Mouse (Mus musculus) monocyte, adult 2 months (primary cell): Measurements from ENCODE around the gene Trpc4ap.
A peak's percentile ranks its signal among the peaks of the same experiment; 100 is the strongest.
"Not testable (repeated sequence)": the region's sequence is repeated elsewhere in the genome, so short reads cannot be mapped to it uniquely, and the experiment has no call there.

ENCODE experiments used
- DNase-seq, 2 experiments: peaks; one replicate each; pipeline ENCODE4 v3.0.0; 2022; ENCODE audit warnings: low spot score in 2 of 2, low read depth in 1 of 2

The Trpc4ap gene

DNA sequence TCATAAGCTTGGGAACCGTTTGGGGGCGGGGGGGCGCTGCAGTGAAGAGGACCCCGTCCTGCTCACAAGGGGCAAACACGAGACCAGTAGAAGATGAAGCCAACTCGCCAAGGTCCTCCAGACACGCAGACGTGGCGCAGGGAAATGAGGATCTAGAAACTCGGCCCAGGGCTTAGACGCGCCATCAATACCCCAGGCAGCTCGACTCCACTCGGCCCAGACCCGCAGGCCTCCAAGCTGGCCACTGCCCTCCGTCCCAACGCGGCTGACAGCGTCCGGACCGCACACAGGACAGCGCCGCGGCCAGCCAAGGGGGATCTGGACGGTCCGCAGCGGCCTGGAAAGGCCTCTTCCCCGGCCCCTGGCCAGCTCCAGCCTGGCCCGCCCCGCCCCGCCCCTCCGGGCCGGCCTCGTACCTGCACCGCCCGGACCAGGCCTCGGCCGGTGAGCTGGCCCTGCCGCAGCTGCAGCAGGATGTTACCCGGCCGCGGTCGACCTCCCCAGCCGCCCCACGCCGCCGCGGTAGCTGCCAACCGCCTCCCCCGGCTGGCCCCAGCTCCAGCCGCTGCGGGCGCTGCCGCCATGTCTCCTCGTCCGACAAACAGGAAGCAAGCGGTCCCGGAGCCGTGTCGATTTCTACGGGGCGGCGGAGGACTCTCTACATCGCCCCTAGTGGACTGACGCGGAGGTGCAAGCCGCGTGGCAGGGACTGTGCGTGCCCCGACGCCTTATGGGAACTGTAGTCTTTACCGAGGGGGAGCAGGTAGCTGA is at the start of gene Trpc4ap:
Trpc4ap (minus strand) TSS at position 662 of the 771 bp plus-strand sequence.
- peak; percentile 89 to 95 for DNase-seq

DNA sequence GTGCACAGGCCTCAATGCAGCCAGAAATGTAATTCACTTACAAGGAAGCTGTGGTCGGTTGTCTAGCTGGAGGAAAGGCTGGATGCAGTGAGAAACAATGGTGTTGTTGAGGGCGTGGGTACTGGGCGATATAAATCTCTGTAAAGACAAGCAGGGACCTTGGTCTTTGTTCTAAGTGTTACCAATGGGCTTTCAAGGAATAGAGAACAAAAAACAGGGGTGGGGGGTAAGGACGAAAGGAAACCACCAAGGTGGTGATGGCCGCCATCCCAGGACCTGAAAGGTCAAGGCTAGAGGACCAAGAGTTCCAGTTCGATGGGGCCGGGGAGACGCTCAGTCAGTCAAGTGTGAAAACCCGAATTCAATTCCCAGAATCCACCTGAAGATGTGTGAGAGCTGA is 45.6 kb upstream of the Trpc4ap start:
- DNase-seq = no peak

DNA sequence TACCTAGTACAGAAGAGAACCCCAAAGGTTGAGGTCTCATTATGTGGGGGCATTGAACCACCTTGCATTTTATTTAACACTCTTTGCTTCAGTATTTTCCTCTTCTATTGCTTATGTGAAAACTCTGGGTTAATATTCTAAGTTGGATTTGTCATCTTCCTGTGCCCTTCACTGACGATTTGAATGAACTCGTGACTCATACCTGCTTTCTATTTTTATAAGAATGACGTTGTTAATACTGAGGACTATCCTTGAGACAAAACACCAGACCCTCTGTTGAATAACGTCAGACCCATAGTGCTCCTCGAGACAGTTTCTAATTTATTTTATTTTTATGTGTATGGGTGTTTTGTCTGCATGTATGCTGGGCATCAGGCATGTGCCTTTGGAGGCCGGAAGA is 44.8 kb upstream of the Trpc4ap start:
- DNase-seq = no peak

DNA sequence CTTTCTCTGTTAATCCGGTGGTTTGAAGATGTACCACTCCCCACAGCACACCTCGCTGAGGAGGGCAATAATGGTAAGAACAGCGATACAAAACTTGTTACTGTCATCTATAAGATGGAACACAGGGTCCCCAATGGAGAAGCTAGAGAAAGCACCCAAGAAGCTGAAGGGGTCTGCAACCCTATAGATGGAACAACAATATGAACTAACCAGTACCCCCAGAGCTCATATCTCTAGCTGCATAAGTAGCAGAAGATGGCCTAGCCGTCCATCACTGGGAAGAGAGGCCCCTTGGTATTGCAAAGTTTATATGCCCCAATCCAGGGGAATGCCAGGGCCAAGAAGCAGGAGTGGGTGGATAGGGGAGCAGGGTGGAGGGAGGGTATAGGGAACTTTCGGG is 43.6 kb upstream of the Trpc4ap start, which contains the start of gene Gm17581:
Gm17581 (minus strand) TSS at position 101 of the 400 bp plus-strand sequence.
- not testable (repeated sequence) for DNase-seq

DNA sequence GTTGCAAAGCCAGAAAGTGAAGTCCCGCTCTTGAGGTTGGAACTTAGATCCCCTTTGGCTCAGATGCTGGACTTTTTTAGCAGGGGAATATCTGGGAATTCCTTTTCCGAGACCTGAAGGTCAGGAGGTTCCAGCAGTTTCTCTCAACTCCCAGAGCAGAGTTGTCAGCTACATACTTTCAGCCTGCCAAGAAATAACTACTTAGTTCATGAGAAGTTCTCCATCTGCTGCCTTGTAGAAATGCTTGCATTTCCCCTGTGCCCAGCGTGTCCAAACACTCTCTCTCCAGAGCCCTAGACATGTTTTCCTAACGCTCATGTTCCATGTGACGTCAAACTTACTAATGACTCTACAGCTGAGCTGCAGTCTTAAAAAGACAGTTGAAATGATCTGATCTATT is 42.9 kb upstream of the Trpc4ap start:
- no peak for DNase-seq

DNA sequence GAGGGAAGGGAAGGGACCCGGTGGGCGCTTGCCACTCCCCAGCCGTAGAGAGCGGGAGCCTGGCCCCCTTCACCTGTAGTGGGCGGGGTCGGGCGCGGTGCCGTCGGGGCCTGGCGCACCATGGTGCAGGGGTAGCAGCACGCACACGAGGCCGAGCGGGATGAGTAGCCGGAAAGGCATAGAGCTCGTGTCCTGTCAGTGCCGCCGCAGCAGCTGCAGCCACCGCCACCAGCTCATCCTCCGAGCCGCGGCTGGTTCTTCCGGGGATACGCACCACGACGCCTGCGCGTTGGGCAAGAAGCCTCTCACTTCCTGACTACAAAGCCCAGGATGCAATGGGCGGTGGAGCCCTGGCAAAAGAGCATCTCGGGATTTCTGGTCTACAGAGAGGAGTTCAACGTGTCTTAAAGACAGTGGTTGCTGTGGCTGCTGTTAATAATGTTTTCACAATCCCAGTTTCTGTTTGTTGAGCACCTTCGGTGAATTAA is 37.0 kb upstream of the Trpc4ap start, which contains the start of gene Edem2:
Edem2 (minus strand) TSS at position 318 of the 488 bp plus-strand sequence.
- DNase-seq = peak; percentile 83 to 87

DNA sequence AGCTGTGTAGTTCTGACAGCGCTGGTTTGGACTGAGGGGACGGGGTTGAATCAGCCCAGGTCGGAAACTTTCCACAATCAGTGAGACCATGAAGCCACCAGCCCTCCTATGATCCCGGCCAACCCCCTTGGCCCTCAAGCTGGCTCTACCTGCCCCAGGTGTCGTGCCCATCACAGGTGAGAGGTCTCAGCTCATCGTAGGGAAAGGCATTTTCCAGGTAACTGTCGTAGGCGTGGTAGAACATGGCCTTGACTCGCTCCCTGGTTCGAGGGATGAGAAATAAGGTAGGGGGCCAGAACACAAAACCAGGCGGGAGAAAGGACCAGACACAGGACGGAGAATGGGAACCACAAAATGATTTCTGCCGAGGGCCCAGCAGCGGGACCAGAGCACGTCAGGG is 36.6 kb upstream of the Trpc4ap start:
- DNase-seq = no peak

DNA sequence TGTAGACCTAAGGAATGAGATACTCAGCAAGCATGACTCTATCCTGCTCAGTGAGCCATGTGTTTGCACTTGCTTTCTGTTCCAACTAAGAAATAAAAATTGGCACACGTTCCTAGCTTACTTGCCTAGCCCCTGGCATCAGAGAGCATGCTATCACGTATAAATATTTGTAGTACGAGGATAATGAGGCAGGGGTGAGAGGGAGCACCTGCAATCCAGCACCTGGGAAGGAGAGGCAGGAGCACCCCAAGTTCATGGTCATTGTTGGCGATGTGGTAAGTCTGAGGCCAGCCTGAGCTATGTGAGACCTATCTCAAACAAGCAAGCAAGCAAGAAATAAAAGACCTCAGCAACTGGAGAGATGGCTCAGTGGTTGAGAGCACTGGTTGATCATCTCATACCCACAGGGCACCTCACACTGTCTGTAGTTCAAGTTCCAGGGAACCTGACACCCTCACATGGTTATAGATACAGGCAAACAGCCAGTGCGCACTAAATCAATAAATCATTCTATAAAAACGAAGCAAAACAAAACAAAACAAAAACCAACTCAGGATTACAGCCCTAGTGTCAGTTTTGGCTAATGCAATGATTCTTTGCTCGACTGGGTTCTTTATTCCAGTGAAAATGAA is 35.7 kb upstream of the Trpc4ap start:
- no peak for DNase-seq

DNA sequence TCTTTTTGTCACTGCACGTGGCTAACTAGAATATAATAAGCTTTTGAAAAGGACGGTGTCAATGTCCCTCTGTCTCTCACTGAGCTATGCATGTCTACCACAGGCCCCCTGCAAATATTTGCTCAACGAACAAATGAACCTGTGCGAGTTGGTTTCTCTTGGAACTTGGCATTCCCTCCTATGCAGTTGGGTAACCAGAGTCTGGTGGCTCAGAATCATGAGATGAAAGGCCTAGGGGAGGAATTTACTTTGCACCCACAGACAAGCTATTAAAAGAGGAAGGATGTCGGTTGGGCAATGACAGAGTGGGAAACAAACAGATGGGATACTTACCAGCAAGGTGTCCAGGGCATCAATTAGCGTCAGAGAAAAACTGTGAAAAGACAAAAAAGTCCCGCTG is 34.1 kb upstream of the Trpc4ap start:
- peak in 1 of 2 experiments; percentile 5 for DNase-seq

DNA sequence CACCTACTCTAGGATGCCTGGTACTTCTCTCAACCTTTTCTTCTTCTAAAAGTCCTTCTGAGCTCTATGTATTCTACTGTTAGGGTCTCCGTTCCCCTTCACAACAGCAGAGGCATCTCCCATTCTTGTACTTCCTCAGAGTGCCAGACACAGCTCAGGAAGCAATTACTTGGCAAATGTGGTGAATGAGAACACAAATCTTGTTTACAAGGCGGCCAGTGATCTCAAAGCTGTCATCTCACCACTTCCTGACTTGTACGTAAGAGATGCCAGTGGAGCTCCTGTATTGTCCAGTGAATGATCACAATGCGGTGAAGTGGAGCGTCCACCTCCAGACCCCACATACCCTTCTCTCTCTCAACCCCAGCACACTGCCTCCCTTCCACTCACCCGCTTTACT is 32.3 kb upstream of the Trpc4ap start:
- no peak for DNase-seq

DNA sequence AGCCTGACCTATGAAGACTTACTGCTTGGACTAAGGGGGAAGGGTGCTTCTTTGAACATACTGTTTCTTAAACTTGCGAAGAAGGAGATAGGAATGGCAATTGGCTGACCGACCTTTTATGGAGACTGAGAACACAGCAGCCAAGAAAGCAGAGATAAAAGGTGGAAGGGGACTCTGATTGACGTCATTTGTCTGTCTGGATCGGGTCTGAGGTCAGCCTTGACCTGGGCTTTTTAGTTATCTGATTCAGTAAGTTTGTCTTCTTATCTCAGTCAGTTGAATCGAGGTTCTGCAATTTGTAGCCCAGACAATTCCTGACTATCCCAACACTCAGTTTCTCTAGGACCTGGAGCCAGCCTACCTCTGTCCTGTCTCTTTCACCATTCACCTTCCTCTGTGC is 31.9 kb upstream of the Trpc4ap start:
- DNase-seq = no peak

DNA sequence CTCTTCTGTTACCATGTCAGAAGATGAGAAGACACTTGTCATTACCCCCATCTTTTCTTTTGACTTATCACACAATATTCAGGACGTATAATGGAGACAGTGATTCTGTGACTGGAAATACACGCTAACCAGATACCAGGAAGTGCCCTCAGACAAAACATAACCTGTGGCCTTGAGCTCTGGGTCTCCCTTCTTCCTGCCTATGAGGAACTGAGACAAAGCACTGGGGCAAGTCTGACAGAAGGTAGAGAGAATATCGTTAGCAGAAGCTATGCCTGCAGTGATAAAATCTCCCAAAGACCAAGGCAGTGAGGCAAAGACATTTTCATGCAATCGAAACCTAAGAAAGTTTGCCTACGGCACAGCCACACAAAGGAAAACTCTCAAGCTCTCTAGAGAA is 28.4 kb upstream of the Trpc4ap start:
- no peak for DNase-seq

DNA sequence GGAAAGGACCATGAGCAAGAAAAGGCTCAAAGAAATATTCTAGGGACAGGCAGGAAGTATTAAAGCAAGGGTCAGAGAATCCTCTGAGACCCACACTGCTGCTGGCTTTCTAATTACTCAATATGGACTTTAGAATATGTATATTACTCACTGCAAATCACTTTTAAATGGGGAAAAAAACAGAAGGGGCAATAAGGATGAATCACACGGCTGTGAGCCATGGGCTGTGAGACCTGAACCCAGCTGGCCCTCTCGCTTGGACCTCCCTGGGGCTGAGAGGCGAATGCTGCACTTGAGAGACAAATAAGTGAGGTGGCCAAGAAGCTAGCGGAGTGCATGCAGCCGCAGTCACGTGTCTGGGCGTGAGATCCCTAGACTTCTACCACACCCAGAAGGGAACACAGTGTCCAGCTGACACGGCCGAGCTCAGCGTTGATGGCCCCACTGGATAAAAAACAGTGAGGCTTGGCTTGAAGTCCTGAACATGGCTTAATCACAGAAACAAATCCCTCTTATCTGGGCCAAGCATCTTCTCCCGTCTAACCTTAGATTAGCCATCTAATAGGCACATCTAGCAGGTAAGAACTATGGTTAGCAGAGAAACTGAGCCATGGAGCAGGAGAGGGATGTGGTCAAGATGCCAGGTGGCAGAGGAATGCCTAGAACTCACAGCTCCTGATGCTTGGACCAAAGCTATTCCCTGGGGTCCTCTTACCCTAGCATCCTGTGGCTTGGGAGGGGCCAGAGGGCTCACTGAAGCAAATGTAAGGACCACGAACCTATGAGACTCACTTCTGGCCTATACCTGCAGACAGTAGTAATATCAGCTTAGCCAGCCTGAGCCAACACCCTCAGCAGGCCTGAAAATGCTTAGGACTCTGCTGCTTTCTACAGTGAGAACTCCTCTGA is 25.2 kb upstream of the Trpc4ap start:
- DNase-seq = no peak

DNA sequence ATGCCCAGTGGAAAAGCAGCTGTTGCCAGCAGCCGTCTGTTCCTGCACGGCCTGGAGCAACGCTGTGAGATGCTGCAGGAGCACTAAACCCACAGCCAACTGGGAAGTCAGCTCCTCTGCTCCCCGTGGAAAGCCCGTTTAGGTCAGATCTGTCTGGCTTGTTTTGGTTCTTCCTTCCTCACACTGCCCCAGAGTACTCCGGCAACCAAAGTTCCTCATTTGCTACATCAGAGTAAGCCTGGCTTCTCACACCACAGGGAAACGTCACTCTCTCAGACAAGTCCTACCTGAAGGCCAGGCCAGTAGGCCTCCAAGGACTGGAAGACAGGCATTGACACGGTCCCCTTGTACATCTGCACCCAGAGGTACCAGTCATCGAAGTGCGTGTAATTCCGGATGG is 18.4 kb upstream of the Trpc4ap start:
- DNase-seq = no peak

DNA sequence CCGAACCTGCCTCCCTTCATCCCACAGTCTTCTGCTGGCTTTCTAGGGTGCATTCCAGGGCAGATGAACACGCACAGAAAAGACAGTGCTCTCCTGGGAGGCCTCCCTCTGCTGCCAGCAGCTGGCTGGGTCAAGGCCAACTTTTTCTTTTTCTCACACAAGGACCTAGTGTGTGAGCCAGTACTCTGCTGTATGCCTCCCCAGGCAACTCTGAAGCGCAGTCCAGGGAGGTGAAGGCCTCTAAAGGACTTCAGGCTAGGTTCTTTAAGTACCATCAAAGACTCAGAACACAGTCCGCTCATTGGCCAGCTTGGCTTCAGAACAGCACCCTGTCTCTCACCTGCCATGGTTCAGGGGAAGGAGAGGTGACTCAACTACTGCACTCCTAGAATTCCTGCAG is 15.1 kb upstream of the Trpc4ap start:
- no peak for DNase-seq

DNA sequence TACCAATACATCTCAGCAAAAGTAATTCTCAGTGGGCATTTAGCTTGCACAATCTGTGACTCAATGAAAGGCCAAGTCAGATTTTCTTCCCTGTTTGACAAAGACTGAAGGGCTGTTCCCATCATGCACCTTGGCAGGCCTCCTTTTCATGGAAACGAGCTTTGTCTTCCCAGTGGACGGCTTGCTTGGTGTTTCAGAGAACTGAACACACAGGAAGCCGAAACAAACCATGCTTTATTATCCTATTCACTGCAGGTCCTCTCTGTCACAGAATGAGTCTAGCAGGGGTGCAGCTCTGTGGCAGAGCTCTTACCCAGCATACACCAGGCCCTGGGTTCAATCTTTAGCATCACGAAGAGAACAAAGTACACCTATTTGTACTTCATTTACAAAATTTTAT is 11.4 kb upstream of the Trpc4ap start:
- DNase-seq = no peak

DNA sequence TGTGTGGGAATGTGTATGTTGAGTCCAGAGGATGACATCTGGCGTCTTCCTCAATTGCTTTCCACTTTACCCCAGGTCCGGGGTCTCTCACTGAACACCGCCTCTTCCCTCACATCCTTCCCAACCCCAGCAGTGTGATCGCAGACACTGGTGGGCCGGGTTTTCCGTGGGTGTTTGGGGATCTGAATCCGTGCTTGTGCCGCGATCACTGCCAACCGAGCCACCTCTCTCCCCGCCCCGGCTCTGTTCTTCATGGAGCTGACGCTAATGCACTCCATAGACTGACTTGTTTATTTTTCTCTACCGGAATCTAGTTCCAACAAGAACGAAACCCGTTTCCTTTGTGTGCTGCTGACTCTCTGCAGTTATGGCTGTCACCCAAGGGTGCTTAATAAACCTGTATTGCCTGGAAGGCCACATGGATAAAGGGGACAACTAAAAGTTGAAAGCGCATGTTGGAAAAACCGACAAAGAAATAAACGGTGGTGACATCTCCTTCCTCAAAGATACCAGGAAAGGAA is 9.3 kb upstream of the Trpc4ap start:
- DNase-seq = no peak

DNA sequence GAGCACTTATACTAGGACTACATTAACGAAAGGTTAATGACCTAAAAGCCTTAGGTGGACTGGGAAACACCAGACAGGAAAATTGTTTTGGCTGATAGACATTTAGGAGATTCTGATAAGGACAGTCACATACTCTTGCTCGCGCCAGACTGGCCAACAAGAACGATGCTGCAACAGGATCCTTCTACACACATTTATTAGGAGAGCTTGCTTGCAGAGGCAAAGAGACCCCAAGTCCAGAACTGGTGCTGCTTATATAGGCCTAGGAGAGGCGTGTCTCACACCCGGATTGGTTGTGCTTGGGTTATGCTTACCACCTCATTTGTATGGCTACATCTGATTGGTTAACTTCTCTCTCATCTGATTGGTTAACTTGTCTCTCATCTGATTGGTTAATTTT is 6.3 kb upstream of the Trpc4ap start:
- DNase-seq = not testable (repeated sequence)

DNA sequence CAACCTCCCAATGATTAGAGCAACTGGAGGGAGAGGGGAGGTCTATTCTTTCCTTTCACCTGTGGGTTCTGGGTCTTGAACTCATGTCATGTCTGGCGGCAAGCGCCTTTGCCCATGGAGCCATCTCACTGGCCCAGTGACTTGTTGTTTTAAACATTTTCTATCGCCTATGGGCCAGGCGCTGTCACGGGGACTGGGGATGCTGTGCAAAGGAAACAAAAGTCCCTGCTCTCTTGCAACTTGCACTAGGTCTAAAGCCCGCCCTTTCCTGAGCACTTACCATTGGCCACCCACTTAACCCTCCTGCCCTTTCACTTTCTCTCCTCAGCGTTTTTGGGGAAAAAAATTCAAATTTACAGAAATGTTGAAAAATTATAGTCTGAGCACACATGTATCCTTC is 4.7 kb upstream of the Trpc4ap start:
- DNase-seq = no peak

DNA sequence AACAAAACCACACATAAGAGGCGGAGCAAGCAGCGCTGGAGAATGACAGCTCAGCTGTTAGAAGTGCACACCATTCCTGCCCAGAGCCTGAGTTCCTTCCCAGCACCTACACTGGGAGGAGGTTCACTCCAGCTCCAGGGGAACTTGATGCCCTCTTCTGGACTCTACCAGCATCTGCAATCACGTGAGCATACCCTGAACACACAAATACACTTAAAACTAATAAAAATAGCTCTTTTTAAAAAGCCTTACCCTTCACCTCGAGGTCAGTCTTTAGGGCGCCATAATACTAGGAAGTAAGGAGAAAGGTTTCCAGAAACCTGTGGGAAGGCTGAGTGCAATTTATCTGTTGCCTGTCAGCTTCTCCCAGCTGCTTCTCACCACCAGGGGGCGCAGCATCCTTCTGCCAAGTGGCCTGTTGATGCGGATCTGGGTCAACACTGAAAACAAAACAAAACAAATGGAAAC is 3.9 kb upstream of the Trpc4ap start:
- peak; percentile 58 to 75 for DNase-seq

DNA sequence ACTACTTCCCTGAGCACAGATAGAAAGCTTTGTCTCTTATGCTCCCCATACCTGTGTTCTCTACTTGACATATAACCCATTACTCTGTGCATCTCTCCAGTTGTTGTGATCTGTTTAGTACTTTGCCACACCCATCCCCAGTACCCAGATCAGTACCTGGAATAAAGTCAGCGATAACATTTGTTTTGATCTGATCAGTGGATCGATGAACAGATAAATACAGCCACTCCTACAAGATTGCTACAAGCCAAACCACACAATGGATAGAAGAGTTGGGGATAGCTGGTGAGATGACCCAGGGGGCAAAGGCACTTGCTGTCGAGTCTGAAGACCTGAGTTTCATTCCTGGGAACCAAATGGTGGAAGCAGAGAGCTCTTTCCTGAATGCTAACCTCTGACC is 3.1 kb upstream of the Trpc4ap start:
- DNase-seq = no peak
